Mouse (Mus musculus) ES-E14 (cell line): Measurements from ENCODE around the gene Dlx3. TPM values are rescaled to one million over a fixed set of nuclear protein-coding genes. Genes with fewer than 3 reads are reported as not detected.

Source experiments
- DNase-seq: peaks from one replicate; pipeline ENCODE4 v3.0.0-alpha.2; 2013; ENCODE audit warnings: low read depth, low spot score
- H3K27ac ChIP-seq: 2 replicates; pipeline ENCODE4 v1.5.1; 2012; ENCODE audit warnings: low read depth, mild to moderate bottlenecking, low read length, moderate library complexity, mixed read lengths; ENCODE audit not compliant: poor library complexity, insufficient read depth, severe bottlenecking
- H3K36me3 ChIP-seq: 2 replicates; pipeline ENCODE4 v1.6.1; 2012; ENCODE audit warnings: mild to moderate bottlenecking, low read length, moderate library complexity, mixed read lengths; ENCODE audit not compliant: control insufficient read depth, poor library complexity, insufficient read depth, severe bottlenecking
- H3K4me1 ChIP-seq, 2 experiments: fragments of 150-350 bp in 1 of 2; sonication (generic) in 1 of 2; 2 replicates each; pipeline ENCODE4 v1.6.1; 2012; ENCODE audit warnings: low read length in 2 of 2, mild to moderate bottlenecking in 1 of 2, mixed read lengths in 1 of 2; ENCODE audit not compliant: control insufficient read depth in 2 of 2, insufficient read depth in 2 of 2, poor library complexity in 1 of 2
- H3K4me3 ChIP-seq, 2 experiments: fragments of 150-350 bp in 1 of 2; sonication (generic) in 1 of 2; 2 replicates each; pipeline ENCODE4 v1.5.1; 2012; ENCODE audit warnings: low read length in 2 of 2, low read depth in 1 of 2, mild to moderate bottlenecking in 1 of 2, mixed read lengths in 1 of 2; ENCODE audit not compliant: insufficient read depth in 1 of 2, poor library complexity in 1 of 2, severe bottlenecking in 1 of 2
- H3K9ac ChIP-seq: 2 replicates; pipeline ENCODE4 v1.6.1; 2012; ENCODE audit warnings: low read depth, mild to moderate bottlenecking, low read length, mixed read lengths; ENCODE audit not compliant: poor library complexity, insufficient read depth, severe bottlenecking
- H3K9me3 ChIP-seq: fragments of 150-350 bp; sonication (generic); 2 replicates; pipeline ENCODE4 v1.6.1; 2012; ENCODE audit warnings: low read depth, mild to moderate bottlenecking, low read length; ENCODE audit not compliant: control insufficient read depth, insufficient read depth
- CHD2 ChIP-seq: IDR thresholded peaks from 2 replicates; pipeline ENCODE4 v1.6.1; 2014; ENCODE audit warnings: mild to moderate bottlenecking, low read depth, low read length, inconsistent platforms
- HCFC1 ChIP-seq: IDR thresholded peaks from 2 replicates; pipeline ENCODE4 v1.6.1; 2012; ENCODE audit warnings: low read length, inconsistent platforms, borderline replicate concordance; ENCODE audit not compliant: insufficient read depth
- MAFK ChIP-seq: IDR thresholded peaks from 2 replicates; pipeline ENCODE4 v1.6.1; 2014; ENCODE audit warnings: mild to moderate bottlenecking, low read depth, low read length, inconsistent platforms; ENCODE audit not compliant: insufficient read depth
- ZC3H11A ChIP-seq: IDR thresholded peaks from 2 replicates; pipeline ENCODE4 v1.6.1; 2012; ENCODE audit warnings: low read depth, mild to moderate bottlenecking, inconsistent platforms, low read length, borderline replicate concordance
- ZNF384 ChIP-seq: IDR thresholded peaks from 2 replicates; pipeline ENCODE4 v1.6.1; 2012; ENCODE audit warnings: low read depth, low read length, inconsistent platforms
- in situ Hi-C, 2 experiments: fragments of 600-800 bp; cut with MboI; formaldehyde crosslinking; loops; one replicate each; pipeline ENCODE4 v1.15.1; 2025; ENCODE audit warnings: low sequenced_read_pairs in 2 of 2, inconsistent platforms in 1 of 2; ENCODE audit not compliant: unreplicated experiment in 2 of 2
- total RNA-seq: library from RNA; depleted of rRNA; stranded (reverse); fragments of 300-350 nt; gene quantifications from 2 replicates; pipeline ENCODE4 v1.2.3, GENCODE M21; 2012

Gene Dlx3
- total RNA-seq, 1 experiment, result 0.54 TPM

- Histone ChIP-seq H3K4me3 (no peak overlapping the region), H3K4me1 (peaks cover 0 to 15% of the 10 kb centered on the region in 2 experiments; a peak in 2 of 4 replicates), H3K36me3 (no peaks in the 10 kb centered on the region), H3K9me3 (no peaks in the 10 kb centered on the region), H3K9ac (no peak overlapping the region), H3K27ac (no peak overlapping the region)
- TF ChIP-seq MAFK (no peak), ZC3H11A (peak; percentile 97)
- in situ Hi-C loops, result loop anchor here (5.0 to 25.0 kb wide), 3 partner anchors 120 to 408 kb away; partner anchors contain the start of gene Nxph3 (in 1 of the 2)
- DNase-seq, result peak; percentile 84
These were observed 2.9 kb upstream of the Dlx3 start for GRCm38 (mm10) chr11:95117030-95117429.

GRCm38 (mm10) chr11:95118505-95118904 lies 1.4 kb upstream of the Dlx3 start:
- Histone ChIP-seq H3K36me3 (no peaks in the 10 kb centered on the region), H3K4me3 (peak overlapping the region in 1 of 2 experiments; percentile 39; a peak in 2 of 4 replicates), H3K9me3 (no peaks in the 10 kb centered on the region), H3K4me1 (peaks cover 0 to 9% of the 10 kb centered on the region in 2 experiments; a peak in 1 of 4 replicates), H3K27ac (no peak overlapping the region), H3K9ac (no peak overlapping the region)
- in situ Hi-C loops, result loop anchor here (5.0 to 25.0 kb wide), 3 partner anchors 119 to 406 kb away; partner anchors contain the start of gene Nxph3 (in 1 of the 2)
- DNase-seq, result peak; percentile 70
- TF ChIP-seq ZNF384 (no peak), ZC3H11A (peak; percentile 85)

GRCm38 (mm10) chr11:95120633-95121020 lies 708 bp downstream of the Dlx3 start:
- in situ Hi-C loops, result loop anchor here in 1 of 2 experiments (25.0 kb wide), 1 partner anchor 392 kb away; the partner anchor contains the start of gene Nxph3
- H3K4me3 ChIP-seq, result peak overlapping the region in 1 of 2 experiments; percentile 56; a peak in 3 of 4 replicates
- no peaks in the 10 kb centered on the region for H3K36me3 ChIP-seq
- no peak for TF ChIP-seq ZNF384
- TF ChIP-seq MAFK, result no peak
- TF ChIP-seq HCFC1, result no peak
- TF ChIP-seq ZC3H11A, result no peak
- TF ChIP-seq CHD2, result no peak
- no peak for DNase-seq
- H3K27ac ChIP-seq, result no peak overlapping the region
- H3K9ac ChIP-seq, result no peak overlapping the region
- H3K9me3 ChIP-seq, result no peaks in the 10 kb centered on the region
- peaks cover 0 to 14% of the 10 kb centered on the region in 2 experiments; a peak in 1 of 4 replicates for H3K4me1 ChIP-seq

- Histone ChIP-seq H3K9me3 (no peaks in the 10 kb centered on the region), H3K27ac (no peak overlapping the region), H3K4me1 (peaks cover 3 to 19% of the 10 kb centered on the region in 2 experiments; a peak in 1 of 4 replicates), H3K36me3 (no peaks in the 10 kb centered on the region), H3K9ac (0 out of 2 replicates have a peak overlapping the region, but pooled peaks have one; percentile 26), H3K4me3 (peak overlapping the region in 1 of 2 experiments; percentile 56; a peak in 2 of 4 replicates)
- no peak for DNase-seq
- TF ChIP-seq CHD2, result no peak
- no peak for TF ChIP-seq MAFK
- no peak for TF ChIP-seq ZNF384
- TF ChIP-seq HCFC1, result no peak
- no peak for TF ChIP-seq ZC3H11A
- in situ Hi-C loops, result loop anchor here in 1 of 2 experiments (25.0 kb wide), 1 partner anchor 391 kb away; the partner anchor contains the start of gene Nxph3
These were observed 1.5 kb downstream of the Dlx3 start for GRCm38 (mm10) chr11:95121161-95122099.
